Mouse (Mus musculus): ENCODE data around the gene Zpr1. TPM values are rescaled to one million over a fixed set of nuclear protein-coding genes. Genes with fewer than 3 reads are reported as not detected.

The Zpr1 gene
- polyA plus RNA-seq, 1 experiment = 64.6 TPM

GRCm38 (mm10) chr9:46327706-46328571 lies 55.1 kb downstream of the Zpr1 start:
- 73% methylated on average over 25 of the region's 25 CpGs for WGBS
- TF ChIP-seq CTCF (IDR thresholded peaks at IDR 0.05; ENCODE audit: control insufficient read depth, insufficient read depth, low read length) (peak; percentile 21; the same call in 1 of the 2 replicates), POLR2A (IDR thresholded peaks at IDR 0.05; ENCODE audit: borderline replicate concordance, control insufficient read depth, low read depth, low read length) (no peak)
- Histone ChIP-seq H3K4me1 (ENCODE audit: control insufficient read depth, insufficient read depth, low read length) (no peaks in the 10 kb centered on the region; the same call in 1 of the 2 replicates), H3K27ac (ENCODE audit: control insufficient read depth, insufficient read depth, low read depth, low read length, poor library complexity) (no peak overlapping the region), H3K4me3 (replicated peaks; ENCODE audit: control insufficient read depth, low read depth, low read length) (no peak overlapping the region)

- Histone ChIP-seq H3K4me3 (replicated peaks; ENCODE audit: control insufficient read depth, low read depth, low read length) (peak overlapping the region; percentile 6), H3K27ac (ENCODE audit: control insufficient read depth, insufficient read depth, low read depth, low read length, poor library complexity) (no peak overlapping the region), H3K4me1 (ENCODE audit: control insufficient read depth, insufficient read depth, low read length) (no peaks in the 10 kb centered on the region; the same call in 1 of the 2 replicates)
- TF ChIP-seq CTCF (IDR thresholded peaks at IDR 0.05; ENCODE audit: control insufficient read depth, insufficient read depth, low read length) (no peak), POLR2A (IDR thresholded peaks at IDR 0.05; ENCODE audit: borderline replicate concordance, control insufficient read depth, low read depth, low read length) (no peak)
- WGBS = 23% methylated on average over 30 of the region's 30 CpGs
Measured at GRCm38 (mm10) chr9:46328572-46329249, 55.8 kb downstream of the Zpr1 start.

GRCm38 (mm10) chr9:46329250-46329648 lies 56.4 kb downstream of the Zpr1 start:
- H3K4me3 ChIP-seq (replicated peaks; ENCODE audit: control insufficient read depth, low read depth, low read length) = no peak overlapping the region
- TF ChIP-seq CTCF (IDR thresholded peaks at IDR 0.05; ENCODE audit: control insufficient read depth, insufficient read depth, low read length) (no peak), POLR2A (IDR thresholded peaks at IDR 0.05; ENCODE audit: borderline replicate concordance, control insufficient read depth, low read depth, low read length) (no peak)
- no peaks in the 10 kb centered on the region; the same call in 1 of the 2 replicates for H3K4me1 ChIP-seq (ENCODE audit: control insufficient read depth, insufficient read depth, low read length)
- WGBS = 6% methylated on average over 19 of the region's 19 CpGs
- no peak overlapping the region for H3K27ac ChIP-seq (ENCODE audit: control insufficient read depth, insufficient read depth, low read depth, low read length, poor library complexity)

- H3K4me3 ChIP-seq (replicated peaks; ENCODE audit: control insufficient read depth, low read depth, low read length) = no peak overlapping the region
- WGBS = 45% methylated on average over 24 of the region's 24 CpGs
- no peak overlapping the region for H3K27ac ChIP-seq (ENCODE audit: control insufficient read depth, insufficient read depth, low read depth, low read length, poor library complexity)
- TF ChIP-seq POLR2A (IDR thresholded peaks at IDR 0.05; ENCODE audit: borderline replicate concordance, control insufficient read depth, low read depth, low read length) (no peak), CTCF (IDR thresholded peaks at IDR 0.05; ENCODE audit: control insufficient read depth, insufficient read depth, low read length) (no peak)
- no peaks in the 10 kb centered on the region; the same call in 1 of the 2 replicates for H3K4me1 ChIP-seq (ENCODE audit: control insufficient read depth, insufficient read depth, low read length)
Measured at GRCm38 (mm10) chr9:46329801-46330585, 57.1 kb downstream of the Zpr1 start.

- H3K4me1 ChIP-seq (ENCODE audit: control insufficient read depth, insufficient read depth, low read length) = no peaks in the 10 kb centered on the region; the same call in 1 of the 2 replicates
- no peak overlapping the region for H3K27ac ChIP-seq (ENCODE audit: control insufficient read depth, insufficient read depth, low read depth, low read length, poor library complexity)
- no peak overlapping the region for H3K4me3 ChIP-seq (replicated peaks; ENCODE audit: control insufficient read depth, low read depth, low read length)
- TF ChIP-seq POLR2A (IDR thresholded peaks at IDR 0.05; ENCODE audit: borderline replicate concordance, control insufficient read depth, low read depth, low read length) (no peak), CTCF (IDR thresholded peaks at IDR 0.05; ENCODE audit: control insufficient read depth, insufficient read depth, low read length) (no peak)
- WGBS = 52% methylated on average over 6 of the region's 6 CpGs
Measured at GRCm38 (mm10) chr9:46330586-46330895, 57.7 kb downstream of the Zpr1 start.

GRCm38 (mm10) chr9:46331301-46331700 lies 58.4 kb downstream of the Zpr1 start:
- 67% methylated on average over 1 of the region's 1 CpGs for WGBS
- Histone ChIP-seq H3K4me3 (replicated peaks; ENCODE audit: control insufficient read depth, low read depth, low read length) (no peak overlapping the region), H3K4me1 (ENCODE audit: control insufficient read depth, insufficient read depth, low read length) (no peaks in the 10 kb centered on the region; the same call in 1 of the 2 replicates), H3K27ac (ENCODE audit: control insufficient read depth, insufficient read depth, low read depth, low read length, poor library complexity) (no peak overlapping the region)
- TF ChIP-seq CTCF (IDR thresholded peaks at IDR 0.05; ENCODE audit: control insufficient read depth, insufficient read depth, low read length) (no peak), POLR2A (IDR thresholded peaks at IDR 0.05; ENCODE audit: borderline replicate concordance, control insufficient read depth, low read depth, low read length) (no peak)

Other genes starting within 250 kb of the Zpr1 start
- 18.0 and 44.4 TPM in 2 replicates for gene Apoa1, start 44.5 kb upstream of the Zpr1 start, polyA plus RNA-seq (2011; ENCODE audit: insufficient read depth, insufficient read length, low replicate concordance, missing spikeins)
- 15.5 and 47.2 TPM in 2 replicates for gene Apoc3, start 37.4 kb upstream of the Zpr1 start, polyA plus RNA-seq (2011; ENCODE audit: insufficient read depth, insufficient read length, low replicate concordance, missing spikeins)
- not detected in 2 replicates for gene Apoa4, start 32.4 kb upstream of the Zpr1 start, polyA plus RNA-seq (2011; ENCODE audit: insufficient read depth, insufficient read length, low replicate concordance, missing spikeins)
- gene Apoa5, start 4.4 kb upstream of the Zpr1 start, polyA plus RNA-seq (2011; ENCODE audit: insufficient read depth, insufficient read length, low replicate concordance, missing spikeins) = 0.38 and 3.9 TPM in 2 replicates
- gene Bud13, start 9.9 kb downstream of the Zpr1 start, polyA plus RNA-seq (2011; ENCODE audit: insufficient read depth, insufficient read length, low replicate concordance, missing spikeins) = 13.4 and 15.3 TPM in 2 replicates
- gene 4931429L15Rik, start 46.9 kb downstream of the Zpr1 start, polyA plus RNA-seq (2011; ENCODE audit: insufficient read depth, insufficient read length, low replicate concordance, missing spikeins) = not detected in 2 replicates